Mouse (Mus musculus) midbrain, embryonic 11.5 days (tissue): ENCODE measurements around the gene Dusp28. TPM values are rescaled to one million over a fixed set of nuclear protein-coding genes. Genes with fewer than 3 reads are reported as not detected.

Source experiments
- ATAC-seq: fragments of 200-750 bp; cut with Nextera tagmentation; 2 replicates; pipeline ENCODE4 v1.8.0; 2017; ENCODE audit warnings: moderate TSS enrichment, moderate library complexity; ENCODE audit not compliant: low FRiP score
- DNase-seq: peaks from one replicate; pipeline ENCODE4 v3.0.0; 2015; ENCODE audit warnings: low spot score; ENCODE audit errors: missing footprints
- H3K27ac ChIP-seq: fragments of 300-500 bp; sonication (generic); 2 replicates; pipeline ENCODE4 v1.5.1; 2014; ENCODE audit warnings: low read depth, low read length
- H3K27me3 ChIP-seq: fragments of 300-500 bp; sonication (generic); 2 replicates; pipeline ENCODE4 v1.6.1; 2014; ENCODE audit warnings: mild to moderate bottlenecking, low read length, moderate library complexity, mixed read lengths; ENCODE audit not compliant: control insufficient read depth, insufficient read depth
- H3K36me3 ChIP-seq: fragments of 300-500 bp; sonication (generic); 2 replicates; pipeline ENCODE4 v1.6.1; 2014; ENCODE audit warnings: mild to moderate bottlenecking, low read length, moderate library complexity, mixed read lengths; ENCODE audit not compliant: control insufficient read depth, insufficient read depth
- H3K4me1 ChIP-seq: fragments of 300-500 bp; sonication (generic); 2 replicates; pipeline ENCODE4 v1.6.1; 2014; ENCODE audit warnings: low read length; ENCODE audit not compliant: control insufficient read depth, insufficient read depth
- H3K4me2 ChIP-seq: fragments of 300-500 bp; sonication (generic); 2 replicates; pipeline ENCODE4 v1.6.1; 2014; ENCODE audit warnings: mild to moderate bottlenecking, moderate library complexity
- H3K4me3 ChIP-seq: fragments of 300-500 bp; sonication (generic); 2 replicates; pipeline ENCODE4 v1.5.1; 2014; ENCODE audit warnings: low read depth, low read length
- H3K9ac ChIP-seq: fragments of 300-500 bp; sonication (generic); 2 replicates; pipeline ENCODE4 v1.6.1; 2014; ENCODE audit warnings: low read length
- H3K9me3 ChIP-seq: fragments of 300-500 bp; sonication (generic); 2 replicates; pipeline ENCODE4 v1.6.1; 2016; ENCODE audit warnings: low read length; ENCODE audit not compliant: control insufficient read depth
- WGBS: fragments of 180-500 bp; shearing (Covaris S2); extraction: QIAGEN DNeasy Blood & Tissue Kit; methylation state at CpG from one replicate; pipeline ENCODE4 v1.1.7; 2014; 5-methylcytosine and 5-hydroxymethylcytosine counted together
- polyA plus RNA-seq: library from polyadenylated mRNA; unstranded; fragments of >200 nt; fragmentation: Nextera tagmentation; extraction: Ambion mirVana; gene quantifications from 2 replicates; pipeline ENCODE4 v1.2.1, GENCODE M21; 2014

The Dusp28 gene
- 9.2 and 11.3 TPM in 2 replicates for polyA plus RNA-seq

DNA sequence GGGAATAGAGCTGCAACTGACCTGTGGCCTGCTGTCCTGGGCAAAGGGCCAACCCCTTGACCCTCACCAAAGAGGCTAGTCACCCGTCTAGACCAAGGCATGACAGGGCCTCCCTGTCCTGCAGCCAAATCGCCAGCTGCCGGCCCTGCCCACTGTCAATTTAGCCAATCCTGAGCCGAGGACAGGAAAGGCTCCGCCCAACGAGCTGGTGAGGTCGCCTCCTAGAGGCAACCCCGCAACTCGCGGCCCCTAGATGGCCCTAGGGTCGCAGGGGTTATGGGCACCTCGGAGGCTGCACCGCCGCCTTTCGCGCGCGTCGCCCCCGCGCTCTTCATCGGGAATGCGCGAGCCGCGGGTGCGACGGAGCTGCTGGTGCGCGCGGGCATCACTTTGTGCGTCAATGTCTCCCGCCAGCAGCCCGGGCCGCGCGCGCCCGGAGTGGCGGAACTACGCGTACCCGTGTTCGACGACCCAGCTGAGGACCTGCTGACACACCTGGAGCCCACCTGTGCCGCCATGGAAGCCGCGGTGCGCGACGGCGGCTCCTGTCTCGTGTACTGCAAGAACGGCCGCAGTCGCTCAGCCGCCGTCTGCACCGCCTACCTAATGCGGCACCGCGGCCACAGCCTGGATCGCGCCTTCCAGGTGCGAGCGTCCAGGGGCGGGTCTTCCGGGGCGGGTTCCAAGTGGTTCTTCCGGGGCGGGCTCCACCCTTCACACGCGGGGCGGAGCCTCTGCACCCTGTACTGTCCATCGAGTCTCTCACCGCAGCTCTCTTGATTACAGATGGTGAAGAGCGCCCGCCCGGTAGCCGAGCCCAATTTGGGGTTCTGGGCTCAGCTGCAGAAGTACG is at the start of gene Dusp28:
Gene Dusp28, plus strand, starts transcription at position 203 of the 853 bp plus-strand sequence.
- Histone ChIP-seq H3K27ac (peak within 1 kb of the TSS; percentile 48), H3K4me2 (peak within 1 kb of the TSS; percentile 78), H3K27me3 (peaks cover 7% of the 10 kb centered on the region), H3K9me3 (no peaks in the 10 kb centered on the region), H3K4me3 (peak within 1 kb of the TSS; percentile 78), H3K36me3 (no peaks in the 10 kb centered on the region), H3K4me1 (peaks cover 22% of the 10 kb centered on the region), H3K9ac (peak within 1 kb of the TSS; percentile 71)
- DNase-seq (peak; percentile 97), ATAC-seq (peak; percentile 84)
- under 1% methylated on average over 81 of the region's 81 CpGs for WGBS

DNA sequence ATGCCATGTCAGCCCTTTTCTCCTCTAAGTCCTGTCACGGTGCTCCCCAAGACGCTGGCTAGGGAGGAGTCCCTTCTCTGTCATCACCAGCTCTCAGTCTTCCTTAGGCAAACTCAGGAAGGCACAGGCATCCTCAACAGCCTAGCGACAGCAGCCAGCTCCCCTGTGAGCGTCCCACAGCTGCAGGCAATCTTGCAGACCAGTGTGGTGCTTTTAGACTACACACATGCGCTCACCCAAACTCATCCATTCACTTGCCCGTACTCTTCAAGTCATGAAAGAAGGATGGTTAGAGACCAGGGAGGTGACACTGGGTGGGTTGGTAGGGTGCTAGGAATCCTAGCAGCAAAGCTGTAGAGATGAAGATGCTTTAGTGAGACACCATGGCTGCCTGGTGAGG is 45.3 kb upstream of the Dusp28 start:
- whole genome bisulfite sequencing, result 79% methylated on average over 6 of the region's 6 CpGs
- no peak for ATAC-seq
- no peaks in the 10 kb centered on the region for H3K27me3 ChIP-seq
- H3K4me3 ChIP-seq, result no peak overlapping the region
- peaks cover 24% of the 10 kb centered on the region for H3K36me3 ChIP-seq
- H3K4me1 ChIP-seq, result no peaks in the 10 kb centered on the region
- no peak overlapping the region for H3K9ac ChIP-seq
- no peak for DNase-seq
- no peak overlapping the region for H3K4me2 ChIP-seq
- no peak overlapping the region for H3K27ac ChIP-seq
- no peaks in the 10 kb centered on the region for H3K9me3 ChIP-seq

DNA sequence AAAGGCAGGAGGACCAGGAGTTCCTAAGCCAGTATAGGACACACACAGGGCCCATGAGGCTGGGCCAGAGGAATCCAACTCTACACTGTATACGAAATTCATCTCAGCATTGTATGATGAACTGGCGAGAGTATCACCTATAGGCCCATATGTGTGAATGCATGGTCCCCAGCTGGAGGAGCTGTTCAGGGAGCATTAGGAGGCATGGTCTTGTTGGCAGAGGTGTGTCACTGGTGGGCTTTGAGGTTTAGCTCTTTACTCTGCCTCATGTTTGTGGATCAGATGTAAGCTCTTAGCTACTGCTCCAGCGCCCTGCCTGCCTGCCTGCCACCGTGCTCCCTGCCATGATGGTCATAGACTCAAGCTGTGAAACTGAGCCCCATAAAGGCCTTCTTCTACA is 43.5 kb upstream of the Dusp28 start:
- Histone ChIP-seq H3K27me3 (no peaks in the 10 kb centered on the region), H3K9me3 (no peaks in the 10 kb centered on the region), H3K9ac (no peak overlapping the region), H3K4me2 (no peak overlapping the region), H3K4me1 (no peaks in the 10 kb centered on the region), H3K36me3 (peaks cover 9% of the 10 kb centered on the region), H3K4me3 (no peak overlapping the region), H3K27ac (no peak overlapping the region)
- DNase-seq, result no peak
- WGBS, result 83% methylated on average over 4 of the region's 4 CpGs
- ATAC-seq, result no peak

DNA sequence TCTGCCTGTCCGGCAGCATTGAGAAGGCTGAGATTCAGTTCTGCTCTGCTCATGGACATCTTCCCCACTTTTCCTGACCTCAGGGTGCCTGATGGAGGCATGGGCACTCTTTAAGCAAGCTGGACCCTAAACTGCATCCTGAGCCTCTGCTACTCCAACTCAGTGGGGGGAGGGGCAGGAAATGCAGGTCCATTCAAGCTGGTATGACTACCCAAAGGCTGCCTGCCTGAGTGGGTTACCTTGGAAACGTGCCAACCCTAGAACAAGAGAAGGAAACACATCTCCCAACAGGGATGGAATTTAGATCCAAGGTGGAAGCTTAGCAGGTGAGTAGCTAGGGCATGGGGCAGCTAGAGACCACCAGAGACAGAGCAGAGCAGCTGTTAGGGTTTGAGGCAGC is 40.6 kb upstream of the Dusp28 start:
- Histone ChIP-seq H3K9me3 (no peaks in the 10 kb centered on the region), H3K27ac (no peak overlapping the region), H3K4me3 (no peak overlapping the region), H3K9ac (no peak overlapping the region), H3K27me3 (no peaks in the 10 kb centered on the region), H3K4me2 (no peak overlapping the region), H3K36me3 (no peaks in the 10 kb centered on the region), H3K4me1 (no peaks in the 10 kb centered on the region)
- DNase-seq (no peak), ATAC-seq (no peak)
- WGBS, result 79% methylated on average over 2 of the region's 2 CpGs

DNA sequence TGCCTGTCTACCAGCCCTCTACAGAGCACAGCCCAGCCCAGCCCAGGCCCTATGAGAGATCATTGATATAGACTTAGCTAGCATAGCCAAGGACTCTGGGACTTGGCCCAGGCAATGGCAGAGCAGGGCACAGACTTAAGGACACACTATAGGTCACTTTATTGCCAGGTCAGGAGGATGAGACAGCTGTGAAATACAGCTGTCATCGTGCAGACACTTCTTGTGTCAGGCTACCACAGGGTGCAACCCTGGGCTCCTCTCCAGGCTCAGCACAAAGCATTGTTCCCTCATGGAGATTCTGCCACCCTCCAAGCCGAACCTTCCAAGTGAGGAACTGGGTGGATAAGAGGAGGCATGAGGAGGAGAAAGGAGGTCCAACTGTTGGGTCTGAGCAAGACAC is 36.8 kb upstream of the Dusp28 start:
- Histone ChIP-seq H3K27ac (no peak overlapping the region), H3K27me3 (no peaks in the 10 kb centered on the region), H3K36me3 (no peaks in the 10 kb centered on the region), H3K9ac (no peak overlapping the region), H3K4me2 (no peak overlapping the region), H3K9me3 (no peaks in the 10 kb centered on the region), H3K4me1 (no peaks in the 10 kb centered on the region), H3K4me3 (no peak overlapping the region)
- DNase-seq (no peak), ATAC-seq (no peak)
- 75% methylated on average over 2 of the region's 2 CpGs for WGBS

DNA sequence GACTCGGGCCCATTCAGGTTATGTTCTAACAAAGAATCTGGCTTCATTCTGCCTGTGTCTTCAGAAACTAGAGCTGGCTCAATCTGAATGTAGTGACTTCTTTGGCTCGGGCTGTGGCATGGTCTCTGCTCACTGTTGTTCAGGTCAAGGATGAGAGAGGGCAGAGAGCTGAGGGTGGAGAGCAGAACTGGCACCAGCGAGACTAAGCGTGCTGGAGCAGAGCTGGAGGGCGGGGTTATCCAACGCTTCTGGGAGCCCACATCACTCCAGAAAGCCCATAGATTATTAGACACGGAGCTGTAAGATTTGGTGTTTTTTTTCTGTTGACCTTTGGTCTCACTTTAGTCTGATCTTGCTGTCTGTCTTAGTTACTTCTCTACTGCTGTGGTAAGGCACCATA is 34.1 kb upstream of the Dusp28 start:
- ATAC-seq, result no peak
- H3K4me2 ChIP-seq, result no peak overlapping the region
- H3K9me3 ChIP-seq, result no peaks in the 10 kb centered on the region

DNA sequence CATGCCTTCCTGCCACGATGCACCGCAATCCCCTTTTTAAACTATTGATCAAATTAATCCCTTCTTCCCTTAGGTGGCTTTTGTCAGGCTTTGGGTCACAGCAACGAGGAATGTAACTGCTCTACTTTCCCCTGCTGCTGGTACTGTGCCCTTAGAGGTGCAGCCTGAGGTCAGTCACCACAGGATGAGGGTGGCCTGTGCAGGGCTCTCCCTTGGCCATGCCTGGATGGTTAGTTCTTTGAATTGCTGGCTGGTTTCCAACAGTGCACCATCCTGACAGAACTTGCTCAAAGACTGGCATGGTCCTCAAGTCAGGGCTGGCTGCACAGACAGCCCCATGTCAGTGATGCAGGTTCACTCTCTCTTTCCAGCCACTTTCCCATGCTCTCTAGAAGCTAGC is 32.8 kb upstream of the Dusp28 start:
- Histone ChIP-seq H3K9ac (no peak overlapping the region), H3K27ac (no peak overlapping the region), H3K4me3 (no peak overlapping the region), H3K36me3 (no peaks in the 10 kb centered on the region), H3K9me3 (no peaks in the 10 kb centered on the region), H3K4me2 (no peak overlapping the region), H3K27me3 (no peaks in the 10 kb centered on the region), H3K4me1 (no peaks in the 10 kb centered on the region)
- WGBS, result 55% methylated on average over 3 of the region's 3 CpGs
- DNase-seq (no peak), ATAC-seq (no peak)

More for the DNA sequence above, 34.1 kb upstream of the Dusp28 start:
- Histone ChIP-seq H3K27ac (no peak overlapping the region), H3K9ac (no peak overlapping the region), H3K4me1 (no peaks in the 10 kb centered on the region), H3K27me3 (no peaks in the 10 kb centered on the region), H3K4me3 (no peak overlapping the region), H3K36me3 (no peaks in the 10 kb centered on the region)
- 89% methylated on average over 7 of the region's 7 CpGs for WGBS
- no peak for DNase-seq

DNA sequence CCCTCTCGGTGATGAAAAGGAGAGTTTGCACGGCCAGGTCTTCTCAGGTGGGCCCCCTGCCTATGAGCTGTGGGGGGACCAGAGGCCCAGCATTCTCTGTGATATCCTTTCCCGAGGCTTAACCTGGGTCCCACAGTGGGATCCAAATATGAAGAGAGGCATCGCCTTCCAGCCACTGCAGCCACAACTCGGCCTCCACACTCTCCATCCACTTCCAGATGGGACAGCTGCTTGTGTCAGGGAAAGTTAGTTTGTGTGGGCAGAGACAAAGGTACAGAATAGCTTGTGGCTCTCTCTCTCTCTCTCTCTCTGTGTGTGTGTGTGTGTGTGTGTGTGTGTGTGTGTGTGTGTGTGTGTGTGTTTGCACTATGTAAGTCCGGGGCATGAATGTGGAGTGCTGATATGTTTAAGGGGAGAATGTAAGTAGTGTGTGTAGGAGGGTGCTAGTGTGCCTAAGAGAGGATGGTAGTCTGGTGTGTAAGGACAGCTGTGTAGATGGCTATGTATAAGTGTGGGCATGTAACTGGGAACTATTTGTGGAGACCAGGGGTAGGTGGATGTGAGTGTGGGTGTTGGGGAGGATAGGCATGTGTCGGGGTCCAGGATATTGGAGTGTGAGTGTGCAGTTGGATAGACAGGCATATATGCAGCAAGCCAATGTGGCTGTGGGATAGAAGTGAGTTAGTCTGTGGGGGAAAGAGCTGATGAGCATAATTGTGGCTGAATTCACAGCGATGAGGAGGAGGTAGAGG is 31.2 kb upstream of the Dusp28 start:
- no peak overlapping the region for H3K4me3 ChIP-seq
- no peaks in the 10 kb centered on the region for H3K4me1 ChIP-seq
- H3K4me2 ChIP-seq, result no peak overlapping the region
- WGBS, result 85% methylated on average over 8 of the region's 8 CpGs
- H3K27me3 ChIP-seq, result no peaks in the 10 kb centered on the region
- no peak for DNase-seq
- H3K27ac ChIP-seq, result no peak overlapping the region
- H3K9ac ChIP-seq, result no peak overlapping the region
- H3K36me3 ChIP-seq, result no peaks in the 10 kb centered on the region
- ATAC-seq, result no peak
- no peaks in the 10 kb centered on the region for H3K9me3 ChIP-seq

DNA sequence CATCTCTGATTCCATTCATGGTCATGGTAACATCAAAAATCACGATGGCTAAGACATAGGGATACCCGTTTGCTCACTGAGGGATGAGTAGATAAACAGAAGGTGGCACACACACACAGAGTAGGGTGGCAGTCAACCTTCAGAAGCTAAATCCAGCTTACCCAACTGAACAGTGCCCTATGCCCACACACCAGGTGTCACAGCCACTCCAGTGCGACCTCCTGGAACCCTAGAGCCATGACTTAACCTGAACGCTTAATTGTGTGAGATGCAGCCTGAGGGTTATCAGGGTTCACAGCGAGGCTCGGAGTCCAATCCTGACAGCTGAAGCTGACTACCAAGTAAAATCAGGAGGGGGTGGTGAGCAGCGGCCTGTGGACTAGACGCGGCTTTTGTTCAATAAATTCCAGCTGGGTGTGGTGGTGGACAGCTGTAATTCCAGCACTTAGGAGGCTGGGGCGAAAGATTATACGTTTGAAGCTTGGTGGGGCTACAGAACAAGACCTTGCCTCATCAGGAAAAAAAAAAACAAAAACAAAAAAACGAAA is 29.3 kb upstream of the Dusp28 start:
- H3K27me3 ChIP-seq, result no peaks in the 10 kb centered on the region
- no peaks in the 10 kb centered on the region for H3K4me1 ChIP-seq
- H3K4me3 ChIP-seq, result no peak overlapping the region
- H3K9me3 ChIP-seq, result no peaks in the 10 kb centered on the region
- no peak for DNase-seq
- ATAC-seq, result no peak
- H3K9ac ChIP-seq, result no peak overlapping the region
- WGBS, result 73% methylated on average over 12 of the region's 12 CpGs
- H3K27ac ChIP-seq, result no peak overlapping the region
- no peak overlapping the region for H3K4me2 ChIP-seq
- no peaks in the 10 kb centered on the region for H3K36me3 ChIP-seq
